Mouse (Mus musculus) olfactory bulb, adult 2 months (tissue): ENCODE results near the gene Mkrn1.

ENCODE experiments used
- CTCF ChIP-seq: fragments of 200-500 bp; IDR thresholded peaks from 2 replicates; pipeline ENCODE4 v1.5.1; 2012; ENCODE audit warnings: low read depth, mild to moderate bottlenecking, low read length, moderate library complexity; ENCODE audit not compliant: insufficient read depth
- POLR2A ChIP-seq: fragments of 200-500 bp; IDR thresholded peaks from 2 replicates; pipeline ENCODE4 v1.6.1; 2012; ENCODE audit warnings: mild to moderate bottlenecking, low read depth, low read length, moderate library complexity; ENCODE audit not compliant: insufficient read depth

- TF ChIP-seq CTCF (no peak), POLR2A (no peak)
Measured at GRCm38 (mm10) chr6:39379224-39379623, 41.0 kb downstream of the Mkrn1 start.
